ENCODE assay signal across 23 mouse cellular contexts in the genomic region with DNA sequence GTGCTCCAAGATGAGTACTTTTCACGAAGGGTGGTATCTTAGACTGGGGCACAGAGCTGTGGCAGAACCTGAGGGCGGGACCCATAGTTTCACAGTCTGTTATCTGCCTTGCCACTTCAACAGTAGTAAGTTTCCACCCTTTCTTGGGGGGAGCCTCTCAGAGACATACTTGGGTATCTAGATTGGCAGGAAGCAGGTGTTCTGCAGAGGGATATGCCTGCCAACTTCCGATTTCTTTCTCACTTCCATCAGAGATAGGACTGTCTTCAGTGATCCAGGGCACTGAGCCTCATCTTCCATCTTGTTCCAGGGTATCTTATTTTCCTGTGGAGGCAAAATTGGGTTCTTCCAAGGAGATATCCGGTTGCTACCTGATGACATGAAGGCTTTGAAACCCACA. TPM values are rescaled to one million over a fixed set of nuclear protein-coding genes. Genes with fewer than 3 reads are reported as not detected.
DNase-seq lines count a peak whose midpoint lies in the region; ATAC-seq and TF ChIP-seq lines count a peak whose summit lies in the region.
"Had no signal": no experiment of that assay in that cellular context is flagged by ENCODE, and none has a peak within 500 bp of the region (broad histone marks: within the 10 kb centered on the region; RNA-seq: fewer than 3 reads in every experiment).

No protein-coding gene starts in this region.

- H3K27ac ChIP-seq in liver, postnatal 0 days (ENCODE audit: low read depth), result peak overlapping the region; percentile 49
- no peak overlapping the region for H3K27ac ChIP-seq in forebrain, embryonic 10.5 days
- H3K27ac ChIP-seq: forebrain, embryonic 13.5 days; macrophage; neural tube, embryonic 15.5 days had no signal

- peak; percentile 98 for TF ChIP-seq EP300 in liver, postnatal 0 days (IDR thresholded peaks at IDR 0.05; ENCODE audit: low read depth)

- no peaks in the 10 kb centered on the region for H3K9me3 ChIP-seq in liver, postnatal 0 days (ENCODE audit: low read length)
- no peaks in the 10 kb centered on the region for H3K9me3 ChIP-seq in forebrain, embryonic 10.5 days
- H3K9me3 ChIP-seq: forebrain, embryonic 13.5 days; G1E; neural tube, embryonic 15.5 days had no signal

- H3K27me3 ChIP-seq in liver, postnatal 0 days (ENCODE audit: insufficient read depth, low read length), result no peaks in the 10 kb centered on the region
- no peaks in the 10 kb centered on the region for H3K27me3 ChIP-seq in forebrain, embryonic 10.5 days (ENCODE audit: poor library complexity, severe bottlenecking)
- H3K27me3 ChIP-seq: forebrain, embryonic 13.5 days; neural tube, embryonic 15.5 days had no signal

- peak overlapping the region; percentile 48 for H3K4me2 ChIP-seq in liver, postnatal 0 days (ENCODE audit: low read depth, low read length)
- H3K4me2 ChIP-seq: forebrain, embryonic 13.5 days; heart, embryonic 11.5 days; lung, embryonic 14.5 days; neural tube, embryonic 15.5 days had no signal

- peak overlapping the region; percentile 38 for H3K4me3 ChIP-seq in liver, postnatal 0 days (ENCODE audit: low read depth, low read length)
- no peak overlapping the region for H3K4me3 ChIP-seq in forebrain, embryonic 10.5 days
- H3K4me3 ChIP-seq: forebrain, embryonic 13.5 days; myocyte; neural tube, embryonic 15.5 days had no signal

- no peak for TF ChIP-seq CTCF in liver, postnatal 0 days (IDR thresholded peaks at IDR 0.05; ENCODE audit: low read depth)

- 60% methylated on average over 4 of the region's 4 CpGs for WGBS in liver, postnatal 0 days (ENCODE audit: insufficient replicate concordance)
- WGBS in forebrain, embryonic 10.5 days, result 88% methylated on average over 4 of the region's 4 CpGs

- peaks cover 82% of the 10 kb centered on the region for H3K36me3 ChIP-seq in liver, postnatal 0 days (replicated peaks; ENCODE audit: insufficient read depth, low read length)
- peaks cover 44% of the 10 kb centered on the region for H3K36me3 ChIP-seq in forebrain, embryonic 10.5 days (replicated peaks)

- intact Hi-C loops in gastrocnemius, postnatal 36 days (cut with DNase I), result no loop called here

- peak; percentile 42 to 56; a peak in 2 of 4 replicates for ATAC-seq in hematopoietic stem cell, adult 5-6 weeks (replicated peaks in 1 of 2; ENCODE audit: insufficient read depth in 1 of 2, low FRiP score in 2 of 2, low TSS enrichment in 1 of 2, low read depth in 1 of 2, poor library complexity in 2 of 2, severe bottlenecking in 2 of 2)
- peak; percentile 97 for ATAC-seq in liver, postnatal 0 days
- no peak for ATAC-seq in inflammation-experienced regulatory T-cells, adult 6 months
- ATAC-seq: CD4-positive, CD25-positive, alpha-beta regulatory T cell, adult 4 months; forebrain, embryonic 13.5 days had no signal

- H3K9ac ChIP-seq in liver, postnatal 0 days (replicated peaks), result peak overlapping the region; percentile 37
- H3K9ac ChIP-seq: forebrain, embryonic 13.5 days; lung, embryonic 14.5 days; neural tube, embryonic 15.5 days had no signal

- peak; percentile 98 for DNase-seq in MEL-GATA-1-ER (ENCODE audit: extremely low read depth, low read depth)
- DNase-seq in c-Kit-negative CD71-positive TER-119-positive erythroid progenitor cells, embryonic 14.5 days (ENCODE audit: low read depth, low spot score), result peak; percentile 67
- peak; percentile 51 for DNase-seq in liver, postnatal 0 days
- no peak for DNase-seq in retina, embryonic 14.5 days (ENCODE audit: low spot score)
- DNase-seq in forebrain, embryonic 10.5 days (ENCODE audit: extremely low spot score, low spot score), result no peak
- no peak for DNase-seq in gastrocnemius, postnatal 36 days
- DNase-seq: adrenal gland, adult 2 months; cerebellum, adult 9-11 months; gastrocnemius, postnatal 25 days; heart, postnatal 36 days; lung, embryonic 14.5 days; midbrain, embryonic 14.5 days; thymus, adult 18-20 months had no signal

- H3K4me1 ChIP-seq in liver, postnatal 0 days (ENCODE audit: insufficient read depth), result peaks cover 4% of the 10 kb centered on the region; the same call in 1 of the 2 replicates
- no peaks in the 10 kb centered on the region for H3K4me1 ChIP-seq in forebrain, embryonic 10.5 days
- H3K4me1 ChIP-seq: forebrain, embryonic 13.5 days; neural tube, embryonic 15.5 days had no signal

RNA-seq across cellular contexts. Expression of a gene that starts 31.7 kb away (rescaled TPM):
- total RNA-seq in hematopoietic stem cell, adult 5-6 weeks (2017), result 35.0 and 56.3 TPM in 2 replicates
- 49.0 and 49.9 TPM in 2 replicates for polyA plus RNA-seq in liver, postnatal 0 days (2015; fragmentation: Nextera tagmentation; extraction: Ambion mirVana)
- 10 to 100 TPM; 59.2 to 70.5 (median 65.2) TPM for polyA plus RNA-seq in inflammation-experienced regulatory T-cells, adult 6 months (2017; shearing (Covaris generic))
- polyA plus RNA-seq in forebrain, embryonic 10.5 days (2016; fragmentation: Nextera tagmentation; extraction: Ambion mirVana), result 131 and 140 TPM in 2 replicates
- 10 to 100 TPM; 17.2 to 17.3 TPM for total RNA-seq in gastrocnemius, postnatal 36 days (2021)

RNA-seq across cellular contexts. Expression of a gene that starts 32.0 kb away (rescaled TPM):
- 31.8 and 44.3 TPM in 2 replicates for total RNA-seq in hematopoietic stem cell, adult 5-6 weeks (2017)
- 9.7 and 10.5 TPM in 2 replicates for polyA plus RNA-seq in liver, postnatal 0 days (2015; fragmentation: Nextera tagmentation; extraction: Ambion mirVana)
- 10 to 100 TPM; 26.2 to 39.5 (median 34.4) TPM for polyA plus RNA-seq in inflammation-experienced regulatory T-cells, adult 6 months (2017; shearing (Covaris generic))
- 34.2 and 35.8 TPM in 2 replicates for polyA plus RNA-seq in forebrain, embryonic 10.5 days (2016; fragmentation: Nextera tagmentation; extraction: Ambion mirVana)
- 10 to 100 TPM; 16.3 to 16.7 TPM for total RNA-seq in gastrocnemius, postnatal 36 days (2021)

RNA-seq across cellular contexts. Expression of a gene that starts 32.4 kb away (rescaled TPM):
- total RNA-seq in hematopoietic stem cell, adult 5-6 weeks (2017), result 92.1 and 157 TPM in 2 replicates
- polyA plus RNA-seq in liver, postnatal 0 days (2015; fragmentation: Nextera tagmentation; extraction: Ambion mirVana), result 397 and 414 TPM in 2 replicates
- polyA plus RNA-seq in inflammation-experienced regulatory T-cells, adult 6 months (2017; shearing (Covaris generic)), result 100 to 1,000 TPM in 1 of 3 experiments, 10 to 100 TPM in 2; 48.2 to 133 (median 87.2) TPM
- polyA plus RNA-seq in forebrain, embryonic 10.5 days (2016; fragmentation: Nextera tagmentation; extraction: Ambion mirVana), result 24.7 and 26.2 TPM in 2 replicates
- total RNA-seq in gastrocnemius, postnatal 36 days (2021), result 1 to 10 TPM; 2.9 to 3.8 TPM

RNA-seq across cellular contexts. Expression of a gene that starts 43.1 kb away (rescaled TPM):
- total RNA-seq in hematopoietic stem cell, adult 5-6 weeks (2017), result not detected in 2 replicates
- polyA plus RNA-seq in liver, postnatal 0 days (2015; fragmentation: Nextera tagmentation; extraction: Ambion mirVana), result 0.02 TPM in 1 of 2 replicates, not detected in the other
- under 1 TPM; 0.18 to 0.56 (median 0.46) TPM for polyA plus RNA-seq in inflammation-experienced regulatory T-cells, adult 6 months (2017; shearing (Covaris generic))
- not detected in 2 replicates for polyA plus RNA-seq in forebrain, embryonic 10.5 days (2016; fragmentation: Nextera tagmentation; extraction: Ambion mirVana)
- under 1 TPM; 0.07 to 0.08 TPM for total RNA-seq in gastrocnemius, postnatal 36 days (2021)
- total RNA-seq: adrenal gland, adult 2 months had no signal
- polyA plus RNA-seq: forebrain, embryonic 13.5 days; G1E; heart, embryonic 11.5 days; limb, embryonic 11.5 days; lung, embryonic 14.5 days; macrophage had no signal

Comparison
In these comparisons a context has a peak if more than half of its experiments do, and no peak if none do; other contexts are left out.
1. DNase-seq: peak in MEL-GATA-1-ER (single experiment), c-Kit-negative CD71-positive TER-119-positive erythroid progenitor cells, embryonic 14.5 days (single experiment) and liver, postnatal 0 days (single experiment); none in retina, embryonic 14.5 days (single experiment), forebrain, embryonic 10.5 days (single experiment) and gastrocnemius, postnatal 36 days (0 of 2).